Mouse (Mus musculus) macrophage (primary cell): Measurements from ENCODE around the gene Ppp3ca. TPM values are rescaled to one million over a fixed set of nuclear protein-coding genes. Genes with fewer than 3 reads are reported as not detected.

Source experiments
- H3K27ac ChIP-seq: fragments of 350-480 bp; formaldehyde crosslinking; 2 replicates; pipeline ENCODE4 v1.9.0; 2021
- H3K36me3 ChIP-seq: fragments of 350-480 bp; formaldehyde crosslinking; 2 replicates; pipeline ENCODE4 v1.9.0; 2021; ENCODE audit errors: inconsistent target
- H3K4me3 ChIP-seq: fragments of 350-480 bp; formaldehyde crosslinking; 2 replicates; pipeline ENCODE4 v1.9.0; 2021; ENCODE audit errors: inconsistent target
- H3K79me2 ChIP-seq: fragments of 350-480 bp; formaldehyde crosslinking; 2 replicates; pipeline ENCODE4 v1.9.0; 2021; ENCODE audit errors: inconsistent target
- WGBS: methylation state at CpG from one replicate; pipeline ENCODE4 v1.1.7; 2026; ENCODE audit warnings: inconsistent platforms; ENCODE audit not compliant: missing documents; 5-methylcytosine and 5-hydroxymethylcytosine counted together
- polyA plus RNA-seq: library from polyadenylated mRNA; stranded (reverse); fragments of 250-400 nt; gene quantifications from 3 replicates; pipeline ENCODE4 v1.2.4, GENCODE M21; 2018; ENCODE audit warnings: inconsistent platforms

Ppp3ca gene
- polyA plus RNA-seq, 1 experiment from 2014 or later = 79.9 TPM

DNA sequence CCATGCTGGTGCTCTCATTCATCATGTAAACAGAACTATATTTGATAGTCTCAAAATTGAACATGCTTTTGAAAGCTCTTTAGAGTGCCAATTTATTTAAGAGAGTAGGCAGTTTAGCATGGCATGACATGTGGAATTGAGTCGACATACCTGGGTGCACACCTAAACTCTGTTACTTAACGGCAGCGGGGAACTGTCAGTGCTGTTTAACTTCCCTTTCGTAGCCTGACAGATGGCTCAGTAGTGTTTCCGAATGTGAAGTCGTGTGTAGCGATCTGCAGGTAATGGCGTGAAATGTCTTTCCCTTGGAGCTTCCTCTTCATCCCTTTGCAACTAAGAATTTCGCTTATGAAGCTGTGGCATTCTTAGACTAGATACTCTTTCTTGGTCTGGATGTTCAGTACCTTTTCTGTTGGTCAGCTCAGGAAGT, 107.9 kb downstream of the Ppp3ca start:
- Histone ChIP-seq H3K36me3 (no peaks in the 10 kb centered on the region), H3K27ac (no peak overlapping the region), H3K4me3 (no peak overlapping the region), H3K79me2 (peaks cover 96% of the 10 kb centered on the region)
- 84% methylated on average over 9 of the region's 9 CpGs for WGBS

DNA sequence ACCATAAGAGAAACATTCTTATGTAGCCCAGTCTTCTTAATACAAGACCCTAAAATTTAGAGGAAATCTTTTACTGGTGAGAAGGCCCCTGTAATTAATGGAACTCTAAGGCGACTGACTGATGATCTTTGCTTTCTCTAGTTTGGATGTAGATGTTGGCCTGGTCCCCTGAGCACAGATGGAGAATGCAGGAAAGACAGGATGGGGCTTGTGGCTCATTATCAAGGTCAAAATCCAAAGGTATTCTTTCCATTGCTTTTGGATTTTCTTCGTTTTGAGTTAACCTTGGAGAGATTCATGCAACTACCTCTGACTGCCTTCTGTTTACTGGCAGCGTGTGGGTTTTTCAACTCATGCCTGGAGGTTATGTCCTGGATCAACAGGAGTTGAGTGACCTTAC, 110.4 kb downstream of the Ppp3ca start:
- WGBS = 90% methylated on average over 3 of the region's 3 CpGs
- no peak overlapping the region for H3K4me3 ChIP-seq
- H3K27ac ChIP-seq = no peak overlapping the region
- H3K79me2 ChIP-seq = peaks cover 96% of the 10 kb centered on the region
- H3K36me3 ChIP-seq = no peaks in the 10 kb centered on the region

DNA sequence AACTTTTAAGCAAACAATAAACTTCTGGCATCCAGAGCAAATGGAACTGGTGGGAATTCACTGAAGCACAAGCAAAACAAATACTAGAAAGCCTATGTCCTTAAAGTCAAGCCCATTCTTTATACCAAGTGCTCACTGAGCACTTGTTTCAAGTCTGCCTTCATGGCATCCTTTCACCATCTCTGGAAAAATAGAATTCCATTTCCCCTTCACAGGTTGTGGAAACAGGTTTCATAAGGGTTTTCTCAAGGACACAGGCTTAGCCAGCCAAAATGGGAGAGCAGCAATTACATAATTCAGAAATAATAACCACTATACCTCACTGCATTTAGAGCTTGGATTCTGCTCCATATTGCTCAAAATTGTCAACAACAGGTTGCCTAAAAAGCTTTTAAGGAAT, 112.1 kb downstream of the Ppp3ca start:
- H3K4me3 ChIP-seq = no peak overlapping the region
- peaks cover 100% of the 10 kb centered on the region for H3K79me2 ChIP-seq
- H3K36me3 ChIP-seq = no peaks in the 10 kb centered on the region
- no peak overlapping the region for H3K27ac ChIP-seq

GRCm38 (mm10) chr3:136785686-136786085, 115.8 kb downstream of the Ppp3ca start:
- WGBS = 95% methylated on average over 6 of the region's 6 CpGs
- Histone ChIP-seq H3K79me2 (peaks cover 95% of the 10 kb centered on the region), H3K27ac (no peak overlapping the region), H3K36me3 (no peaks in the 10 kb centered on the region), H3K4me3 (no peak overlapping the region)

DNA sequence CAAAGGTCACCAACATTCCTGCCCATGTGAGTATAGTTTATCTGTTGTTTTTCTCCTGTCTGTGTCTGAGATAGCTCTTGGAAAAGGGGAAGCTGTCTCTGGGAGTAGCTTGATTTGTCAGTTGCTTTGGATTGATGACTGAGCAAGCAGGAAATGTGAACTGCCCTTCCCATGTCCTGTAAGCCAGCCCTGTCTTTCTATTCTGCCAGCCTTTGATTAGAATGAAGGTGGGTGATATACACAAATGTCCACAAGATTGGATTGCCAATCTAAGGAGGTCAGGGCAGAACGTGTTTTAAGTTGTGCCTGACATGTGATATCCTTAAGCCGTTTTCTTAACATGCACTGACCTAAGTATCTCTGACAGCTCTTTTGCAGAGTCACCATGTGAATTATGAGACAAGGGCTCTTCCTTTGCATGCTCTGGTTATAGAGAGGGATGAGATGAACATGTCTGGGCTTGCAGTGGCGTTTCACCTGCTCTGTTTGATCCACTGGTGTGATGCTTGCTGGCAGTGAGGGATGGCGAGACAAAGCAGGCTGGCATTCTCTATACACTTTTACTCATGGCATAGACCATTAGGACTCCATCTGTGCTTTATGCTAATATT, 120.4 kb downstream of the Ppp3ca start:
- Histone ChIP-seq H3K79me2 (peaks cover 91% of the 10 kb centered on the region), H3K4me3 (no peak overlapping the region), H3K36me3 (no peaks in the 10 kb centered on the region), H3K27ac (peak overlapping the region; percentile 67)
- WGBS = 37% methylated on average over 4 of the region's 4 CpGs

- H3K79me2 ChIP-seq = peaks cover 91% of the 10 kb centered on the region
- H3K27ac ChIP-seq = no peak overlapping the region
- 90% methylated on average over 5 of the region's 5 CpGs for WGBS
- no peaks in the 10 kb centered on the region for H3K36me3 ChIP-seq
- no peak overlapping the region for H3K4me3 ChIP-seq
Measured at GRCm38 (mm10) chr3:136791404-136791803, 121.5 kb downstream of the Ppp3ca start.

DNA sequence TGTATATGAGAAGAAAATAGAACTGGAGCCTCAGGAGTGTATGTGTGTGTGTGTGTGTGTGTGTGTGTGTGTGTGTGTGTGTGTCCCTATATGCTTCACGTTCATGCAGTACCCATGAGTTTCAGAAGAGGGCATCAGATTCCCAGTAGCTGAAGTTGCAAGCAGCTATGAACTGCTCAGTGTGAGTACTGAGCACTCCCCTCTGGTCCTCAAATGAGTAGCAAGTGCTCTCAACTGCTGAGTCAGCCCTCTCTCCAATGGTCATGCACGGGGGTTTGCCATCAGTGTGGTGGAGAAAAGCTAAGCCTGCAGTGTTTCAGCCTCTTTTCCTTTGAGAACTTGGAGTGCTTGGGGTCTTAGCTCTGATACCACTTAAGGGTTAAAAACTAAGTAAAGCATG, 122.0 kb downstream of the Ppp3ca start:
- 100% methylated on average over 2 of the region's 2 CpGs for WGBS
- Histone ChIP-seq H3K27ac (no peak overlapping the region), H3K79me2 (peaks cover 91% of the 10 kb centered on the region), H3K36me3 (no peaks in the 10 kb centered on the region), H3K4me3 (no peak overlapping the region)

DNA sequence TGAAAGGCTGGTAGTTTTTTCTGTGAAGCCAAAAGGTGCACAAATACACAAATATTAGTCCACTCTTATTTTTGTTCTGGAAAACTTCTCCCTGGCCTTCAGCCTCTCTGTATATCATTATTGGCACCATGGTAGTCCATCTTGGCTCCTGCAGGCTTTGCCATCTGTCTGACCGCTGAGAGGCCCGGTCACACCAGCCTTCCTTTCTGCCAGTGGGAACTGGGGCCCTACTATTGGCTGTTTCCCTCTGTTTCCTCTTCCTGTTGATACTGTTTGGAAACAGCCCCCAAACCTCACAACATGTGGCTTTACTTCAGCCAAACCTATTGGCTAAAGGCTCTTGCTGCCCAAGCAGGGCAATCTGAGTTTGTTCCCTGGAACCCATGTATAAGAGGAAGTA, 123.5 kb downstream of the Ppp3ca start:
- H3K27ac ChIP-seq = no peak overlapping the region
- 0 out of 2 replicates have a peak, but pooled peaks cover 8% of the 10 kb centered on the region for H3K36me3 ChIP-seq
- peaks cover 89% of the 10 kb centered on the region for H3K79me2 ChIP-seq
- 100% methylated on average over 1 of the region's 2 CpGs for WGBS
- H3K4me3 ChIP-seq = no peak overlapping the region

- Histone ChIP-seq H3K36me3 (0 out of 2 replicates have a peak, but pooled peaks cover 8% of the 10 kb centered on the region), H3K4me3 (no peak overlapping the region), H3K27ac (peak overlapping the region; percentile 39), H3K79me2 (peaks cover 83% of the 10 kb centered on the region)
- 61% methylated on average over 5 of the region's 7 CpGs for WGBS
Measured at GRCm38 (mm10) chr3:136794426-136795217, 124.7 kb downstream of the Ppp3ca start.

DNA sequence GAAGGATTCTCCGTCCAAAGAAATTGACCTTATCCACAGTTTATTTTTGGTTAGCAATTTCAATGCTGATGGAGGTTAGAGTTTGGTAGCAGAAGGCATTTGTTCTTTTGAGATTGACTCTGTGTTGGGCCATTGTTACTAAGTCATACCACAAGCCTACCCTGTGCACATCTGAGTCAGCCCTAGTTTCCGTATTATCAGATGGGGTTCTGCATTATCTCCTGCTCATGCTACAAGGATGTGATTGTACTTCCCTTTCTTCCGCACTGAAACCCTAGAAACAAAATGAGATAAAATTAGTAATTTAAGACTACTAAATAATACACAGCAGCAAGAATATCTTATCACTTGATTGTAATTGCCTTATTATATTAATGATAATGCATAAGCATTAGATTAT, 129.0 kb downstream of the Ppp3ca start:
- peaks cover 87% of the 10 kb centered on the region for H3K79me2 ChIP-seq
- no peak overlapping the region for H3K4me3 ChIP-seq
- H3K27ac ChIP-seq = no peak overlapping the region
- peaks cover 8% of the 10 kb centered on the region; the same call in 1 of the 2 replicates for H3K36me3 ChIP-seq
- WGBS = 60% methylated on average over 3 of the region's 3 CpGs

GRCm38 (mm10) chr3:136802595-136802994, 132.7 kb downstream of the Ppp3ca start:
- Histone ChIP-seq H3K36me3 (peaks cover 8% of the 10 kb centered on the region; the same call in 1 of the 2 replicates), H3K79me2 (peaks cover 88% of the 10 kb centered on the region), H3K27ac (no peak overlapping the region), H3K4me3 (no peak overlapping the region)
- WGBS = 87% methylated on average over 4 of the region's 4 CpGs

DNA sequence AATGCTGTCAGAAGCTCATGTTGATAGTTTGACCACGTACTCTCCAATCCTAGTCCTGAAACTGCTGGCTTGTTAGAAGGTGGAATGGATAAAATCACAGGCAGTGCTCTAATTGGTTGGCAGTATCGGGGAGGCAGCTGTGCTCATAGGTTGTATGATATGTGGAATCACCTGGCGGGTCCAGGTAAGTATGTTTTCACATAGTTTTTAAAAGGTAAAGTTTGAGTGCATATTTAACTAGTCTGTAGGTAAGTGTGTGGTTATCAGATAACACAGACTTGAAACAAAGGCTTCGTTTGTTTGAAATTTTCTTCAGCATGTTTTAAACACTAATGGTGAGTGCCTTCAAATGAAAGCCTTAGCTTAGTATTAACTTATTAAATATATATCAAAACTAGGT, 136.0 kb downstream of the Ppp3ca start:
- H3K27ac ChIP-seq = no peak overlapping the region
- H3K79me2 ChIP-seq = peaks cover 96% of the 10 kb centered on the region
- no peaks in the 10 kb centered on the region; the same call in 1 of the 2 replicates for H3K36me3 ChIP-seq
- 98% methylated on average over 4 of the region's 4 CpGs for WGBS
- H3K4me3 ChIP-seq = no peak overlapping the region

- Histone ChIP-seq H3K79me2 (peaks cover 96% of the 10 kb centered on the region), H3K36me3 (no peaks in the 10 kb centered on the region), H3K4me3 (no peak overlapping the region), H3K27ac (no peak overlapping the region)
- WGBS = 86% methylated on average over 3 of the region's 3 CpGs
Measured at GRCm38 (mm10) chr3:136810271-136810670, 140.3 kb downstream of the Ppp3ca start.

DNA sequence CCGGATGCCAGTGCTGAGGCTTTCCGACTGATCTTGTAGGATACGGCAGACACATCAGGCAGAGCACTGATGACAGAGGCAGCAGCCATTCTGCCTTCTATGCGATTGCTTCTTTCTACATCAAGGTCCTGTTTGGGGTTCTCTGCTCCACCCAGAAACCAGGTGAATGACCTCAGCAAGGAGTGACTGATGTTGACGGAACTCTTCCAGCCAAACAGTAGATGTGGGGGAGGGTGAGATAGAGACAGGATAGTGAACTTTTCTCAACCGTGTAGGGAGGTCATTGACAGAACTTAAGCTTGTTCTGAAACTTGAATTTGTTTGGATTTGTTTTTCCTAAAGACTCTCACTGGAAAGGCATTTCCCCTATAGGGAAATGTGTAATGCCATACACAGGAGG, 142.2 kb downstream of the Ppp3ca start:
- H3K27ac ChIP-seq = no peak overlapping the region
- no peak overlapping the region for H3K4me3 ChIP-seq
- H3K79me2 ChIP-seq = peaks cover 96% of the 10 kb centered on the region
- no peaks in the 10 kb centered on the region for H3K36me3 ChIP-seq
- 96% methylated on average over 6 of the region's 6 CpGs for WGBS

GRCm38 (mm10) chr3:136812791-136813190, 142.9 kb downstream of the Ppp3ca start:
- H3K36me3 ChIP-seq = no peaks in the 10 kb centered on the region
- H3K79me2 ChIP-seq = peaks cover 94% of the 10 kb centered on the region
- H3K27ac ChIP-seq = no peak overlapping the region
- no peak overlapping the region for H3K4me3 ChIP-seq
- WGBS = 93% methylated on average over 2 of the region's 2 CpGs
